Mouse (Mus musculus) neural tube, embryonic 15.5 days (tissue): Measurements from ENCODE around the gene B230307C23Rik. TPM values are rescaled to one million over a fixed set of nuclear protein-coding genes. Genes with fewer than 3 reads are reported as not detected.
A peak's percentile ranks its signal among the peaks of the same experiment; 100 is the strongest.
"Not testable (repeated sequence)": the region's sequence is repeated elsewhere in the genome, so short reads cannot be mapped to it uniquely, and the experiment has no call there.

Experiments used
- ATAC-seq: fragments of 200-750 bp; cut with Nextera tagmentation; 2 replicates; pipeline ENCODE4 v1.8.0; 2017; ENCODE audit warnings: mild to moderate bottlenecking, moderate TSS enrichment, moderate library complexity; ENCODE audit not compliant: low FRiP score
- H3K27ac ChIP-seq: fragments of 300-500 bp; sonication (generic); replicated peaks from 2 replicates; pipeline ENCODE4 v1.5.1; 2015; ENCODE audit warnings: mild to moderate bottlenecking, inconsistent platforms
- H3K27me3 ChIP-seq: fragments of 300-500 bp; sonication (generic); replicated peaks from 2 replicates; pipeline ENCODE4 v1.6.1; 2015; ENCODE audit warnings: inconsistent platforms
- H3K36me3 ChIP-seq: fragments of 300-500 bp; sonication (generic); 2 replicates; pipeline ENCODE4 v1.6.1; 2015; ENCODE audit warnings: inconsistent platforms
- H3K4me1 ChIP-seq: fragments of 300-500 bp; sonication (generic); 2 replicates; pipeline ENCODE4 v1.6.1; 2015; ENCODE audit warnings: inconsistent platforms
- H3K4me2 ChIP-seq: fragments of 300-500 bp; sonication (generic); 2 replicates; pipeline ENCODE4 v1.6.1; 2015; ENCODE audit warnings: inconsistent platforms, mild to moderate bottlenecking, moderate library complexity
- H3K4me3 ChIP-seq: fragments of 300-500 bp; sonication (generic); replicated peaks from 2 replicates; pipeline ENCODE4 v1.5.1; 2015; ENCODE audit warnings: mild to moderate bottlenecking, inconsistent platforms
- H3K9ac ChIP-seq: fragments of 300-500 bp; sonication (generic); replicated peaks from 2 replicates; pipeline ENCODE4 v1.6.1; 2015; ENCODE audit warnings: mild to moderate bottlenecking, inconsistent platforms
- H3K9me3 ChIP-seq: fragments of 300-500 bp; sonication (generic); replicated peaks from 2 replicates; pipeline ENCODE4 v1.6.1; 2016; ENCODE audit warnings: inconsistent platforms
- WGBS: fragments of 180-500 bp; shearing (Covaris S2); methylation state at CpG from one replicate; pipeline ENCODE4 v1.1.7; 2015; ENCODE audit warnings: mixed read lengths; 5-methylcytosine and 5-hydroxymethylcytosine counted together
- polyA plus RNA-seq: library from polyadenylated mRNA; unstranded; fragments of >200 nt; fragmentation: Nextera tagmentation; extraction: Ambion mirVana; gene quantifications from 2 replicates; pipeline ENCODE4 v1.2.1, GENCODE M21; 2015

Gene B230307C23Rik
- polyA plus RNA-seq, 1 experiment from 2014 or later, result 17.7 TPM

DNA sequence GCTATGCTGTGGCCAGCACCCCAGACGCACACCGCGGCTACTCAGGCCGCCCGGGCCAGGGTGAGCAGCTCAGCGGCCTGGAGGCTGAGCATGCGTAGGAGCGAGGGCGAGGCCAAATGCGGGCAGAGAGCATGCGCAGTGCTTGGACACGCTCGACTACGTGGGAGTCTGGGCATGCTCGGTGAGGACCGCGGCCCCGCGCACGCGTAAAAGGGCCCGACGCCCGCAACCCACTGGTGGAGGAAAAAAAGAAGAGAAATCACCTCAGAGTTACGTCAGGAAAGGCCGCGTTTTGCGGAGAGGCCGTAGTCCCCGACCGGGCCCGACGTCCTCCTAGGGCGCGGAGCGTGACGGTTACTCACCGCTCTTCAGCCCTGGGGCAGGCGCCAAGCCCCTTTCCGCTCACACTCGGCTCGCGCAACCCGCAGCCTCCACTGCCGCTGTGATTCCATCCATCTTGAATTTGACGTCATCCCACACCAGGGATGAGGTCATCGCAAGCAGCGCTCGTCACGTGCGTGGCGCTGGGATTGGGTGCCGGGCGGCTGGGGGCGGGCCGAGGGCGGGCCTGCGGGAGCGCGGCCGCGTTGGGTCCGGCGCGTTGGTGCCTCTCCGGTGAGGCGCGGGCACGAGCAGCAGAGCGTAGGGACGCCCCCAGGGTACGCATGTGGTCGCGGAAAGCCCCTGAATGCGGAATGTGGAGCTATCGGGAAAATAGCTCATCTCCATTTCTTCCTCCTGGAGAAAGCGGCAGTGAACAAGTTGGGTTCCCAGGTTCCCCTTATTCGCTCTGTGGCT lies 34.8 kb upstream of the B230307C23Rik start, which contains the start of the genes C2cd2 and Zbtb21:
C2cd2 (minus strand) TSS at position 448 of the 798 bp plus-strand sequence.
Zbtb21 (minus strand) TSS at position 472 of the 798 bp plus-strand sequence.
- no peaks in the 10 kb centered on the region for H3K9me3 ChIP-seq
- H3K4me1 ChIP-seq, result peaks cover 20% of the 10 kb centered on the region
- H3K4me3 ChIP-seq, result peak within 1 kb of the TSS; percentile 76
- peak within 1 kb of the TSS; percentile 89 for H3K4me2 ChIP-seq
- ATAC-seq, result peak; percentile 99
- H3K27me3 ChIP-seq, result no peaks in the 10 kb centered on the region
- WGBS, result under 1% methylated on average over 78 of the region's 78 CpGs
- H3K27ac ChIP-seq, result peak within 1 kb of the TSS; percentile 99
- no peaks in the 10 kb centered on the region for H3K36me3 ChIP-seq
- peak within 1 kb of the TSS; percentile 94 for H3K9ac ChIP-seq

DNA sequence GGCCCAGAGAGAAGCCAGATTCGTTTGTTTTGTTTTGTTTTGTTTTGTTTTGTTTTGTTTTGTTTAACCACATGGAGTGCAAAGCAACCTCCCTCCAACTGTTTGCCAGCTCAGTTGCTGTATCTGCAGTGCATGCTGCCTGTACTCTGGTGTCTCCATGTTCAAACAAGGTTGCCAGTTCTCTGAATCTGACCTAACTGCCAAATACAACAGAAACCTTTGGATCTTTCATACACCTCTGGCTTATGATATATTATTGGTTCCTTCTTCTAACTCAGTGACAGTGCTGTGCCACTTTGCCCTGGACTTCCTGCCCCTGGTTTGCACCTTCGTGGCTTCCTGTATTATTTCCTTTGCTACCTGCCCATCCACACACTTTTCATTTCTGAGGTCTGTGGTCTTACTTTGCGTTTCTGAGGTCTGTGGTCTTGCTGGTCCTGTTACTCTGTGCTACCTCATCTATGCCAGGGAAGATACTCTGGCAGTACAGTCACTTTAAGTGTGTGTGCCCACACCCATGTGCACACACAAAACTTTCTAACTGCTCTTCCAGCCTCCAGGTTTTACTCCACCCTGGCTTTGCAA lies 33.1 kb upstream of the B230307C23Rik start:
- Histone ChIP-seq H3K4me1 (peaks cover 20% of the 10 kb centered on the region), H3K36me3 (no peaks in the 10 kb centered on the region), H3K4me2 (no peak overlapping the region), H3K27ac (no peak overlapping the region), H3K4me3 (no peak overlapping the region), H3K9me3 (no peaks in the 10 kb centered on the region), H3K27me3 (no peaks in the 10 kb centered on the region), H3K9ac (no peak overlapping the region)
- no peak for ATAC-seq
- WGBS, result 93% methylated on average over 3 of the region's 3 CpGs

DNA sequence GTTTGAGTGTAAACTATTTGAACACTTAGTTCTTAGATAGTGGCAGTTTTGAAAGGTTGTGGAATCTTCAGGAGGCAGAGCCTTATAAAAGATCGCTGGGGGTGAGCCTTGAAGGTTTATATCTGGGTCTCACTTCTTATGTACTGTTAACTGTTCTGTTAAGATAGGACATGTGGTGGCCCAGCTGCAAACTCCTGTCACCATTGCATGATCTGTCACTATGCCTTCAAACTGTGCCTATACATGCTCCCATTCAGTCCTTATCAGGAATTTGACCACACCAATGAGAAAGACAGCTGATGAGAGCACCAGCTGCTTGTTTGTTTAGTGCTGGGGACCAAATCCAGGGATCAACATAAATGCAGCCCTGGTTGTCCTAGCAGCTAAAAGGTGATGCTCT lies 19.8 kb upstream of the B230307C23Rik start:
- H3K4me1 ChIP-seq, result no peaks in the 10 kb centered on the region
- H3K4me2 ChIP-seq, result no peak overlapping the region
- H3K27me3 ChIP-seq, result no peaks in the 10 kb centered on the region
- 71% methylated on average over 1 of the region's 1 CpGs for WGBS
- no peak overlapping the region for H3K27ac ChIP-seq
- H3K36me3 ChIP-seq, result no peaks in the 10 kb centered on the region
- no peak overlapping the region for H3K4me3 ChIP-seq
- no peak for ATAC-seq
- no peaks in the 10 kb centered on the region for H3K9me3 ChIP-seq
- H3K9ac ChIP-seq, result no peak overlapping the region

DNA sequence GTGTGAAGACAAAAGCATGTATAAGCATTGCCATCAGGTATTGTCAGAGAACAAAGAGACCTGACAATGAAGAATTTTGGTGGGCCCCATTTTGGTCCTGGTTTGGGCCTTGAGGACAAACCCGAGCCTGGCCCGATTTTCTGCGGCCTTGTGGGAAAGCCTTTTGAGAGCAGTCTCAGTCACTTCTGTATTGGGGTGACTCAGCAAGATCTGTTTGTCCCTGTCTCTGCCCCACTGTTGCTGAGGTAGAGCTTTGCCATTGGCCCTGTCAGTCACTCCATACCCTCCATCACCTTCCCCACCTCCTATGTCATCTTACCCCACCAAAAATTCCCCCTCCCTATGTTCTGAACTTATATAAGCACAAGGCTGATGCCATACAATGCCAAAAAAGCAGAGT lies 19.4 kb upstream of the B230307C23Rik start:
- H3K27me3 ChIP-seq, result 0 out of 2 replicates have a peak, but pooled peaks cover 2% of the 10 kb centered on the region
- H3K9me3 ChIP-seq, result no peaks in the 10 kb centered on the region
- no peak overlapping the region for H3K9ac ChIP-seq
- 96% methylated on average over 3 of the region's 3 CpGs for WGBS
- no peaks in the 10 kb centered on the region for H3K4me1 ChIP-seq
- H3K4me2 ChIP-seq, result no peak overlapping the region
- ATAC-seq, result no peak
- no peaks in the 10 kb centered on the region for H3K36me3 ChIP-seq
- no peak overlapping the region for H3K27ac ChIP-seq
- H3K4me3 ChIP-seq, result no peak overlapping the region

DNA sequence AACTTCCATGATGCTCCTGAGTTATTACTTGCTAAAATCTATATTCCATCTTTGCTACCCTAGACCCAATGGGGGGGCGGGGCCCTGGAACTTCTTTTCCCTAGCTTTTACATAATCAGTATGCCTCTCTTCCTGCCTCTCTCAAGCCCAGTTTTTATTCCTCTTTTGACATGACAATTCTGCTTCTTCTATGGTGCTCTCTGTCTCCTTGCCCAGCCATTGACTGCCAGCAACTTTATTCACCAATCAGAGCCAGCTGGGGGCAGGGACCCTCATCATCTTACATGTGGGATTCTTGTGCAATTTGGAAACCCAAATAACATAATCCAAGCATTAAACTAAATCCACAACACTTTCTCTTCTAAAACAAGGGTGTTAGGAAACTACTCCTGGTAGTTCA lies 15.8 kb upstream of the B230307C23Rik start:
- Histone ChIP-seq H3K4me1 (peaks cover 6% of the 10 kb centered on the region), H3K36me3 (no peaks in the 10 kb centered on the region), H3K9ac (no peak overlapping the region), H3K27me3 (0 out of 2 replicates have a peak, but pooled peaks cover 2% of the 10 kb centered on the region), H3K27ac (no peak overlapping the region), H3K4me2 (no peak overlapping the region), H3K4me3 (no peak overlapping the region), H3K9me3 (no peaks in the 10 kb centered on the region)
- WGBS, result 94% methylated on average over 1 of the region's 1 CpGs
- no peak for ATAC-seq

DNA sequence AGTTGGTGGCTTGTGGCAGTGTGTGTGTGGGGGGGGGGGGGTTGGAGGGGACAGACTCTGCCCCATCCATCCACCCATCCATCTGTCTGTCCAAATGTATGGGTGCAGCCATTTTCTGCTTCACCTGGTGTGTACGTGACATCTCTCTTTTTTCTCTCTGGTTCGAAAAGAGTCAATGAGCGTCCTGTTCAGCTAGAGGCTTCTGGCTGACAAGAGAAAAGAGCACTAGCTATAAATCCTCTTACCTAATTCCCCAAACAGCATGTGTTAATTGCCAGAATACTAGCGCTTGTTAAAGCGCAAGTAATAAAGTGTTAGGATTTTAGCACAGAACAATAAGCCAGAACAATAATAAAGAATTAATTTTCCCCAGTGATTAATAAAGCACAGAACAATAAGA lies 12.5 kb upstream of the B230307C23Rik start:
- no peak overlapping the region for H3K4me3 ChIP-seq
- peak; percentile 50; the same call in 1 of the 2 replicates for ATAC-seq
- 11% methylated on average over 5 of the region's 5 CpGs for WGBS
- 0 out of 2 replicates have a peak, but pooled peaks cover 2% of the 10 kb centered on the region for H3K27me3 ChIP-seq
- H3K36me3 ChIP-seq, result no peaks in the 10 kb centered on the region
- H3K4me2 ChIP-seq, result no peak overlapping the region
- no peak overlapping the region for H3K9ac ChIP-seq
- H3K4me1 ChIP-seq, result peaks cover 6% of the 10 kb centered on the region
- no peak overlapping the region for H3K27ac ChIP-seq
- H3K9me3 ChIP-seq, result no peaks in the 10 kb centered on the region

DNA sequence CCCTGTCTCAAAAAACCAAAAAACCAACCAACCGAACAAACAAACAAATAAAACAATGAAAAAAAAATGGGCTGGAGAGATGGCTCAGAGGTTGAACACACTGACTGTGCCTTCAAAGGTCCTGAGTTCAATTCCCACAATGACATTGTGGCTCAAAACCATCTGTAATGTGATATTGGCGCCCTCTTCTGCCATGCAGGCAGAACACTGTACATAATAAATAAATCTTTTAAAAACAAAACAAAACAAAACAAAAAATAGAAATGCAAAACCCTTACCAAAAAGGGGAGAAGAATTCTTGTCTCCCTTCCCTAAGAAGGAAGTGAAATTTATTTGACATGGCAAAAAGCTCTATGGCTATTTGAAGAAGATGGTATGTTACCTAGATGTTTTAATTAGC lies 5.6 kb upstream of the B230307C23Rik start:
- Histone ChIP-seq H3K9me3 (no peaks in the 10 kb centered on the region), H3K4me1 (peaks cover 6% of the 10 kb centered on the region), H3K36me3 (no peaks in the 10 kb centered on the region), H3K27me3 (no peaks in the 10 kb centered on the region), H3K4me2 (no peak overlapping the region), H3K9ac (no peak overlapping the region), H3K27ac (no peak overlapping the region), H3K4me3 (no peak overlapping the region)
- no peak for ATAC-seq
- 82% methylated on average over 2 of the region's 2 CpGs for WGBS

DNA sequence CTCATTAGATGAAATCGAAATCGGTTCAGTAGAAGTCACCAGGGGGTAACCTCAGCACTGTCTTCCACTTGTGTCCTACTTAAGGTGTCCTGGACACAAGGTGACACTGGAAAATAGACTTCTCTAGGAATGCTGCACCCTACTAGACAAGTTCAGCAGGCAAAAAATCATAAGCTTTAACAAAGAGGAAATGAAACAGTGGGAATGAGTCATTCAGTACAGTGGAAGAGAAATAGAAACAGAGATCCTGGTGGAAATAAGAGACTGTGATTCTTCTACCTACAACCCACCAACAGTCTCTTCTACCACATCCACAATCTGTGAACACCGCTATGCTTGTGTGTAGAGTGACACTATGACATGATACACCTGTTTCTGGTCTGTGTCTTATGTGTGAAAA lies 4.6 kb upstream of the B230307C23Rik start:
- 85% methylated on average over 3 of the region's 3 CpGs for WGBS
- H3K27me3 ChIP-seq, result not testable (repeated sequence)

DNA sequence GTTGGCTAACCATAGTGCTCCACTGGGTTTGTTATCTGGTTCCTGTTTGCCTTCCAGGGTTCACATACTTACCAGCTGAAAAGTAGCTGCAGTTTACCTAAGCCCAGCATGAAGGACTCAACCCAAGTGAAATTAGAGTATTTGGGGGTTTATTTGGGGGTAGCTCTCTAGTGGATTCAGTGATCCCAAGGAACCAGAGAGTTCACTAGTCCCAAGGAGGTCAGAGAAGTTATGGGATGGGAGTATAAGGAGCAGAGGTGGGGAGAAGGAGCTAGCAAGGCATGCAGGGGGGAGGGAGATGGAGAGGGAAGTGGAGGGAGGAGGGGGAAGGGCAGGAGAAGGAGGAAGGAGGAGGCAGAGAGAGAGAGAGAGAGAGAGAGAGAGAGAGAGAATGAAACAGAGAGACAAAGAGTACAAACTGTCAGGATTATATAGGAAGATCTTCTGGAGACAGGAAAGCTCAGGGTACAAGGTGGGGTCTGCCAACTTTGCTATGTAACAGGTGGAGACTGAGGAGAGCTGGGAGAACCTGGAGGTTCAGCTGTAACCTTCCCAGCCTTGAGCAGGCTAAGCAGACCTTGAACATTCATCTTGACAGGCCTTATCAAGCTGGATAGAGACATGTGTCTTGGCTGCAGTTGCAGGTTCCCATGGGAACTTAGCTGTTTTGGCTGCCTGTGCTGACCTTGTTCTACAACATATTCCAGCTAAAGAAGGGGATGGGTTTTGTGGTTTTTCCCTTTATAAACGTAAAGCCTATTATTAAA lies 1.1 kb upstream of the B230307C23Rik start:
- Histone ChIP-seq H3K9me3 (no peaks in the 10 kb centered on the region), H3K9ac (0 out of 2 replicates have a peak overlapping the region, but pooled peaks have one; percentile 43), H3K4me3 (peak overlapping the region; percentile 58), H3K27ac (0 out of 2 replicates have a peak overlapping the region, but pooled peaks have one; percentile 76), H3K36me3 (peaks cover 3% of the 10 kb centered on the region; the same call in 1 of the 2 replicates), H3K27me3 (no peaks in the 10 kb centered on the region), H3K4me1 (peaks cover 18% of the 10 kb centered on the region), H3K4me2 (peak overlapping the region; percentile 86)
- no peak for ATAC-seq
- WGBS, result 23% methylated on average over 1 of the region's 1 CpGs

More for the DNA sequence above, 4.6 kb upstream of the B230307C23Rik start:
- ATAC-seq, H3K4me1 ChIP-seq, H3K9me3 ChIP-seq, H3K4me3 ChIP-seq, H3K27ac ChIP-seq, H3K4me2 ChIP-seq, H3K36me3 ChIP-seq, H3K9ac ChIP-seq: not testable (repeated sequence)

DNA sequence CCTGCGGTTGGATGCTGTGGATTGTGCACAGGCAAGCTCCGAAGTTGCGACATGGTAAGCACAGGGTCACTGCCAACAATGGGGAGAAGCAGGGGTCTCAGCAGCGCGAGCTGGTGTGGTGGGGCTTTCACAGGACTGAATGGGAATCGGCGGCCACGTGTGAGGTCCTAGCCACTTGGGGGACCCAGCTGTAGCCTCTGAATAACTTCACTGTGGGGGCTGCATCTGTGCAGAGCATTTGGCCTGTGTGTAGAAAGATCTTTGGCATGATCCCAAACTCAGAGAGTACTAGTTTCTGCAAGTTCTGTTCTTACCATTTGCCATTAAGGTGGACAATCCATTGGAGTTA lies 242 bp downstream of the B230307C23Rik start:
- peaks cover 18% of the 10 kb centered on the region for H3K4me1 ChIP-seq
- 0% methylated on average over 8 of the region's 8 CpGs for WGBS
- not testable (repeated sequence) for H3K27me3 ChIP-seq, H3K36me3 ChIP-seq, H3K9me3 ChIP-seq
- H3K9ac ChIP-seq, result peak overlapping the region; percentile 43
- peak overlapping the region; percentile 58 for H3K4me3 ChIP-seq
- ATAC-seq, result peak; percentile 83
- peak overlapping the region; percentile 76; the same call in 1 of the 2 replicates for H3K27ac ChIP-seq
- H3K4me2 ChIP-seq, result peak overlapping the region; percentile 86

DNA sequence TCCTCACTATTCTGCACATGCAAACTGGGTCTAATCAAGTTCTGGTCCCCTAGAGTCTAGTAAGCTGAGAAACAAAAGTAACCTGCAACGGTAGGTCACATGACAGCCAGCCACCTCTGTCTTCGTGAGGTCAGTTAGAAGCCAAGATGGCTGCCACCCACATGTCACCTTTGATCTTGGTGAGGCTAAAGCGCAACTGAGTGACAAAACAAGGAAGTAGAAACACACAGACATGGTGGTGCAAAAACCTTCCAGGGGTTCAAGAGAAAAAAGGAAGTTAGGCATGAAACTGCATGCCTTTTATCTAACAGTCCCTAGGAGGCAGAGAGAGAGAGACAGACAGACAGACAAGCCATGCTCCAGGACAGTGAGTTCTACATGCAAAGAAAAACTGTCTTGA lies 25.0 kb downstream of the B230307C23Rik start:
- Histone ChIP-seq H3K27ac (no peak overlapping the region), H3K27me3 (no peaks in the 10 kb centered on the region), H3K4me3 (no peak overlapping the region), H3K36me3 (peaks cover 22% of the 10 kb centered on the region), H3K4me2 (no peak overlapping the region), H3K4me1 (no peaks in the 10 kb centered on the region), H3K9ac (no peak overlapping the region), H3K9me3 (peaks cover 12% of the 10 kb centered on the region; the same call in 1 of the 2 replicates)
- WGBS, result 95% methylated on average over 3 of the region's 3 CpGs
- no peak for ATAC-seq
